Mouse (Mus musculus) cortical plate, adult 2 months (tissue): ENCODE data around the gene Kcnk16.

Experiments
- CTCF ChIP-seq: fragments of 200-500 bp; IDR thresholded peaks from 2 replicates; pipeline ENCODE4 v1.5.1; 2011; ENCODE audit warnings: mild to moderate bottlenecking, control low read depth, low read length; ENCODE audit not compliant: insufficient read depth; ENCODE audit errors: extremely low read depth
- POLR2A ChIP-seq: fragments of 200-500 bp; IDR thresholded peaks from 2 replicates; pipeline ENCODE4 v1.6.1; 2011; ENCODE audit warnings: mild to moderate bottlenecking, low read length, control low read depth; ENCODE audit not compliant: insufficient read depth; ENCODE audit errors: extremely low read depth

DNA sequence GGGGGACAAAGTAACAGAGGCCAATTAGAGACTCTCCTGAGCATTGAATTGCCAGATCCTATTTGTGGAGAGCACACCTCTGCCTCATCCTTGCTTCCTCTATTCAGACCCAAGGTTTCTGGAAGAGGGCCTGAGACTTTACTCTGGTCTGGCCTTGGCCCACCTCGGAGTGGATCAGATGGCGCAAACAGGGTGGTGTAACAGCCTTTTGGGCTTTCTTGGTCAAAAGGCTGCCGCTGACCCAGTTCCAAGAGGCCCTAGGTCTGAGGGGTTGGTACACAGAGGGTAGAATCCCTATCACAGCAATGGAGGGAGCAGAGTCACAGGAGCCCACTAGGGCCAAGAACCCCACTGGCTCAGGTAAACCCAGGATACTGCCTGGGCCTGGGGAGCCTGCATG lies 21.0 kb downstream of the Kcnk16 start:
- TF ChIP-seq POLR2A: no peak
- no peak for TF ChIP-seq CTCF
